14 mouse cellular contexts compared by ENCODE assay signal in the genomic region with DNA sequence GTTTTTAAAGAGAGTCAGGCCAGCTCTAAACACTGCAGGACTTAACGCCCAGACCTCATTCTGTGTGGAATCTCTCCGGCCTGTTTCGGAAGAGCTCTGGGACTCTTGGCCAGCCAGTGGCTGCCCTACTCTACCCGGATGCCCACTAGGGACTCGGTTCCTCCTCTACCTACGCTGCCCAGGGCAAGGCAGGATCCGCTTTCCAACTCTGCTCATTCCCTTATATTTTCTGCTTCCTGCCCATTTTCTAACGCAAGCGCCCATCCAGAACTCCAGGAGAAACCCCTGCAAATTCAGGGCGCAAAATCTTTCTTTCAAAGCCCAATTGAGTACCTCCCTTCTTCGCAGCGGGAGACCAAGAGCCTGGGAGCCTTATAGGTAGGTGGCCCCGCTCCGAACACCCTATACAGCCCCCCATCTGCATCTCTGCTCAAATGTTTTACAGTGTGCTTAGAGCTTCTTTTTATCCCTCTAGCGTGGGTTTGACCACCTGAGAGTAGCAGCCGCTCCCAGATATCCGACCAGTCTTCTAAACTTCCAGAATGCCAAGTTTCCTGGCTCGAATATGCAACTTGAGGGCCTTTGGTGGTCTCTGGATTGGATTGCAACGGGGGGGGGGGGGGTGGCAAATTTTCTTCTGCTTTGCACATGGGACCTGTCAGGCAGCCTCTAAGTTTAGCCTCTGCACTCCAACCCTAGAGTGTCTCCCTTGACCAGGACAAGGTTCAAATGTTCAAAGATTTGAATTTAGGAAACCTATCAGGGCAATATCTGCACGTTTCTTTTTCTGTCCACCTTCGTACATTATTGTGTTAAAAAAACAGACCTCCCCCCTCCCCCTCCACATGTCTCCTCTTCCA. TPM values are rescaled to one million over a fixed set of nuclear protein-coding genes. Genes with fewer than 3 reads are reported as not detected.
DNase-seq lines count a peak whose midpoint lies in the region; ATAC-seq and TF ChIP-seq lines count a peak whose summit lies in the region.
"Had no signal": no experiment of that assay in that cellular context is flagged by ENCODE, and none has a peak within 500 bp of the region (broad histone marks: within the 10 kb centered on the region; RNA-seq: fewer than 3 reads in every experiment).

No protein-coding gene starts in this region.

- no peak for ATAC-seq in midbrain, postnatal 0 days (ENCODE audit: low FRiP score)
- no peak for ATAC-seq in hindbrain, embryonic 15.5 days (ENCODE audit: low FRiP score, low read depth)
- no peak for ATAC-seq in stomach, postnatal 0 days (ENCODE audit: low FRiP score, low TSS enrichment)
- ATAC-seq: Patski had no signal

- no peaks in the 10 kb centered on the region for H3K9me3 ChIP-seq in midbrain, embryonic 10.5 days (replicated peaks)
- no peaks in the 10 kb centered on the region for H3K9me3 ChIP-seq in midbrain, postnatal 0 days (ENCODE audit: low read length)
- no peaks in the 10 kb centered on the region for H3K9me3 ChIP-seq in hindbrain, embryonic 15.5 days
- H3K9me3 ChIP-seq in stomach, postnatal 0 days (ENCODE audit: control insufficient read depth, low read length), result no peaks in the 10 kb centered on the region
- H3K9me3 ChIP-seq: limb, embryonic 15.5 days had no signal

- intact Hi-C loops in gastrocnemius, adult 2 months (cut with DNase I), result loop anchor here (5.0 kb wide), 1 partner anchor 44 kb away; no protein-coding TSS in a partner anchor

- H3K9ac ChIP-seq in midbrain, postnatal 0 days (replicated peaks; ENCODE audit: low read length, poor library complexity, severe bottlenecking), result no peak overlapping the region
- H3K9ac ChIP-seq in hindbrain, embryonic 15.5 days, result no peak overlapping the region
- H3K9ac ChIP-seq in stomach, postnatal 0 days (ENCODE audit: low read length), result peak overlapping the region; percentile 35; the same call in 1 of the 2 replicates
- H3K9ac ChIP-seq: limb, embryonic 15.5 days had no signal

- 1% methylated on average over 21 of the region's 21 CpGs for WGBS in midbrain, embryonic 10.5 days
- 6% methylated on average over 21 of the region's 21 CpGs for WGBS in midbrain, postnatal 0 days
- WGBS in hindbrain, embryonic 15.5 days, result 6% methylated on average over 21 of the region's 21 CpGs
- 41% methylated on average over 21 of the region's 21 CpGs for WGBS in stomach, postnatal 0 days

- no peak overlapping the region for H3K27ac ChIP-seq in gastrocnemius, adult 2 months
- peak overlapping the region; percentile 93 for H3K27ac ChIP-seq in midbrain, embryonic 10.5 days (replicated peaks)
- no peak overlapping the region for H3K27ac ChIP-seq in midbrain, postnatal 0 days (ENCODE audit: low read depth, low read length)
- 0 out of 2 replicates have a peak overlapping the region, but pooled peaks have one; percentile 13 for H3K27ac ChIP-seq in hindbrain, embryonic 15.5 days (replicated peaks)
- peak overlapping the region; percentile 56; the same call in 1 of the 2 replicates for H3K27ac ChIP-seq in stomach, postnatal 0 days (replicated peaks)
- H3K27ac ChIP-seq: layer of hippocampus, adult 2 months; limb, embryonic 15.5 days had no signal

- peaks cover 100% of the 10 kb centered on the region for H3K27me3 ChIP-seq in midbrain, embryonic 10.5 days (ENCODE audit: low read depth, poor library complexity, severe bottlenecking)
- peaks cover 77% of the 10 kb centered on the region for H3K27me3 ChIP-seq in midbrain, postnatal 0 days (ENCODE audit: insufficient read depth, low read length)
- peaks cover 70% of the 10 kb centered on the region for H3K27me3 ChIP-seq in hindbrain, embryonic 15.5 days
- peaks cover 4% of the 10 kb centered on the region; the same call in 1 of the 2 replicates for H3K27me3 ChIP-seq in stomach, postnatal 0 days (ENCODE audit: control insufficient read depth, insufficient read depth, low read length)
- H3K27me3 ChIP-seq: Patski had no signal

- DNase-seq in gastrocnemius, adult 2 months, result no peak
- no peak for DNase-seq in gastrocnemius, adult 18-20 months (ENCODE audit: low spot score)
- peak; percentile 43 for DNase-seq in midbrain, embryonic 10.5 days (ENCODE audit: low spot score)
- DNase-seq in midbrain, postnatal 0 days (ENCODE audit: low spot score), result no peak
- DNase-seq in stomach, postnatal 0 days (ENCODE audit: low spot score), result peak; percentile 26
- no peak for DNase-seq in cerebellum, postnatal 25 days
- DNase-seq in lung, postnatal 10 days, result no peak
- DNase-seq: cerebellum, postnatal 14 days; right cerebral cortex, adult 18-20 months had no signal

- H3K36me3 ChIP-seq in midbrain, embryonic 10.5 days, result no peaks in the 10 kb centered on the region
- no peaks in the 10 kb centered on the region for H3K36me3 ChIP-seq in midbrain, postnatal 0 days (ENCODE audit: insufficient read depth, low read length)
- H3K36me3 ChIP-seq in hindbrain, embryonic 15.5 days, result no peaks in the 10 kb centered on the region
- H3K36me3 ChIP-seq in stomach, postnatal 0 days (ENCODE audit: control insufficient read depth, insufficient read depth, low read length), result no peaks in the 10 kb centered on the region
- H3K36me3 ChIP-seq: limb, embryonic 15.5 days had no signal

- TF ChIP-seq EP300 in stomach, postnatal 0 days (optimal IDR thresholded peaks at IDR 0.05), result no peak

- peaks cover 68% of the 10 kb centered on the region for H3K4me1 ChIP-seq in midbrain, embryonic 10.5 days
- H3K4me1 ChIP-seq in midbrain, postnatal 0 days (ENCODE audit: insufficient read depth, low read length), result no peaks in the 10 kb centered on the region
- H3K4me1 ChIP-seq in hindbrain, embryonic 15.5 days (replicated peaks), result peaks cover 11% of the 10 kb centered on the region
- H3K4me1 ChIP-seq in stomach, postnatal 0 days (replicated peaks; ENCODE audit: control insufficient read depth, insufficient read depth), result no peaks in the 10 kb centered on the region

- no peak overlapping the region for H3K4me2 ChIP-seq in midbrain, postnatal 0 days (ENCODE audit: low read depth, low read length, poor library complexity, severe bottlenecking)
- H3K4me2 ChIP-seq in hindbrain, embryonic 15.5 days, result peak overlapping the region; percentile 40
- peak overlapping the region; percentile 42 for H3K4me2 ChIP-seq in stomach, postnatal 0 days (replicated peaks; ENCODE audit: low read depth)
- H3K4me2 ChIP-seq: limb, embryonic 15.5 days had no signal

- no peak for TF ChIP-seq CTCF in gastrocnemius, adult 2 months (IDR thresholded peaks at IDR 0.05)
- TF ChIP-seq CTCF in midbrain, postnatal 0 days (IDR thresholded peaks at IDR 0.05), result no peak
- no peak for TF ChIP-seq CTCF in stomach, postnatal 0 days (IDR thresholded peaks at IDR 0.05; ENCODE audit: low read depth)

- H3K4me3 ChIP-seq in gastrocnemius, adult 2 months, result peak overlapping the region; percentile 60
- peak overlapping the region; percentile 60 for H3K4me3 ChIP-seq in midbrain, embryonic 10.5 days
- no peak overlapping the region for H3K4me3 ChIP-seq in midbrain, postnatal 0 days (ENCODE audit: low read depth, low read length)
- no peak overlapping the region for H3K4me3 ChIP-seq in hindbrain, embryonic 15.5 days
- peak overlapping the region; percentile 17; the same call in 1 of the 2 replicates for H3K4me3 ChIP-seq in stomach, postnatal 0 days (ENCODE audit: low read depth, low read length)
- H3K4me3 ChIP-seq: layer of hippocampus, adult 2 months; limb, embryonic 15.5 days had no signal

RNA-seq across cellular contexts. Expression of a gene that starts 40.1 kb away (rescaled TPM):
- 10 to 100 TPM; 15.8 to 16.2 TPM for total RNA-seq in gastrocnemius, adult 2 months (2021)
- 10 to 100 TPM; 18.6 to 25.1 TPM for total RNA-seq in gastrocnemius, adult 18-20 months (2021)
- 86.8 and 89.2 TPM in 2 replicates for polyA plus RNA-seq in midbrain, embryonic 10.5 days (2016; fragmentation: Nextera tagmentation; extraction: Ambion mirVana)
- 38.9 and 43.2 TPM in 2 replicates for total RNA-seq in midbrain, postnatal 0 days (2014; rRNA removed)
- 65.4 and 81.6 TPM in 2 replicates for polyA plus RNA-seq in midbrain, postnatal 0 days (2015; fragmentation: Nextera tagmentation; extraction: Ambion mirVana)
- polyA plus RNA-seq in hindbrain, embryonic 15.5 days (2015; fragmentation: Nextera tagmentation; extraction: Ambion mirVana), result 87.2 and 90.1 TPM in 2 replicates
- 52.8 and 53.9 TPM in 2 replicates for polyA plus RNA-seq in stomach, postnatal 0 days (2015; fragmentation: Nextera tagmentation; extraction: Ambion mirVana)
- total RNA-seq: megakaryocyte-erythroid progenitor cell, adult 5-6 weeks had no signal

Comparison
In these comparisons a context has a peak if more than half of its experiments do, and no peak if none do; other contexts are left out.
1. DNase-seq: peak in midbrain, embryonic 10.5 days (single experiment) and stomach, postnatal 0 days (single experiment); none in gastrocnemius, adult 2 months (single experiment), gastrocnemius, adult 18-20 months (single experiment), midbrain, postnatal 0 days (single experiment), cerebellum, postnatal 25 days (0 of 2) and lung, postnatal 10 days (single experiment).
2. H3K27ac ChIP-seq: peak in midbrain, embryonic 10.5 days (single experiment), hindbrain, embryonic 15.5 days (single experiment) and stomach, postnatal 0 days (single experiment); none in gastrocnemius, adult 2 months (single experiment) and midbrain, postnatal 0 days (single experiment).
3. H3K4me3 ChIP-seq: peak in gastrocnemius, adult 2 months (single experiment), midbrain, embryonic 10.5 days (single experiment) and stomach, postnatal 0 days (single experiment); none in midbrain, postnatal 0 days (single experiment) and hindbrain, embryonic 15.5 days (single experiment).